Mouse (Mus musculus): ENCODE data around the gene Pwp2. TPM values are rescaled to one million over a fixed set of nuclear protein-coding genes. Genes with fewer than 3 reads are reported as not detected.

Pwp2 gene
- total and polyA plus RNA-seq, 3 experiments, result 49.6 to 91.5 (median 62.4) TPM

- TF ChIP-seq SMC3 (IDR thresholded peaks at IDR 0.05; ENCODE audit: low read depth, low read length) (no peak), NELFE (IDR thresholded peaks at IDR 0.05; ENCODE audit: low read depth, low read length) (peak; percentile 88), SIN3A (IDR thresholded peaks at IDR 0.05; ENCODE audit: low read length) (peak; percentile 66), CHD1 (IDR thresholded peaks at IDR 0.05; ENCODE audit: low read depth, low read length) (no peak), EP300 (IDR thresholded peaks at IDR 0.05; ENCODE audit: low read depth in 1 of 2, low read length in 2 of 2) (no peak), GATA1 (IDR thresholded peaks at IDR 0.05; ENCODE audit: low read depth, low read length) (no peak), HCFC1 (IDR thresholded peaks at IDR 0.05; ENCODE audit: low read depth, low read length) (peak; percentile 77; the same call in 1 of the 2 replicates), E2F4 (IDR thresholded peaks at IDR 0.05; ENCODE audit: borderline replicate concordance, low read depth, low read length) (no peak), KAT2A (conservative IDR thresholded peaks at IDR 0.05; ENCODE audit: low read depth, low read length) (no peak), USF1 (IDR thresholded peaks at IDR 0.05; ENCODE audit: low read depth, low read length) (no peak)
Observed at GRCm38 (mm10) chr10:78169281-78170042, 15.5 kb downstream of the Pwp2 start, which contains the start of gene D10Jhu81e (continued).

GRCm38 (mm10) chr10:78168792-78169191 lies 16.2 kb downstream of the Pwp2 start:
- Histone ChIP-seq H3K9me3 (replicated peaks; ENCODE audit: insufficient read depth, low read length) (no peaks in the 10 kb centered on the region), H3K27ac (ENCODE audit: control insufficient read depth, low read depth, low read length) (no peak overlapping the region), H3K27me3 (ENCODE audit: control insufficient read depth in 1 of 2, insufficient read depth in 2 of 2, low read length in 2 of 2) (no peaks in the 10 kb centered on the region), H3K36me3 (ENCODE audit: control insufficient read depth in 1 of 2, insufficient read depth in 2 of 2, low read length in 2 of 2) (peaks cover 0 to 9% of the 10 kb centered on the region in 2 experiments), H3K79me2 (ENCODE audit: control insufficient read depth, insufficient read depth, low read length, poor library complexity) (peaks cover 5% of the 10 kb centered on the region; the same call in 1 of the 2 replicates), H3K9ac (ENCODE audit: control insufficient read depth, low read depth, low read length, poor library complexity, severe bottlenecking) (peak overlapping the region; percentile 93), H3K4me1 (ENCODE audit: control insufficient read depth in 1 of 2, insufficient read depth in 2 of 2, low read length in 2 of 2) (peaks cover 0 to 16% of the 10 kb centered on the region in 2 experiments; a peak in 2 of 4 replicates), H3K4me3 (ENCODE audit: control insufficient read depth in 1 of 2, insufficient read depth in 1 of 2, low read depth in 2 of 2, low read length in 2 of 2) (peak overlapping the region; percentile 79 to 89)
- no peak for DNase-seq (ENCODE audit: low read depth, low spot score)
- TF ChIP-seq E2F4 (IDR thresholded peaks at IDR 0.05; ENCODE audit: borderline replicate concordance, low read depth, low read length) (no peak), ZC3H11A (IDR thresholded peaks at IDR 0.05; ENCODE audit: low read depth, low read length) (no peak), SIN3A (IDR thresholded peaks at IDR 0.05; ENCODE audit: low read length) (no peak)

GRCm38 (mm10) chr10:78167775-78168174 lies 17.2 kb downstream of the Pwp2 start:
- peak; percentile 76 for DNase-seq (ENCODE audit: low read depth, low spot score)
- Histone ChIP-seq H3K79me2 (ENCODE audit: control insufficient read depth, insufficient read depth, low read length, poor library complexity) (peaks cover 5% of the 10 kb centered on the region; the same call in 1 of the 2 replicates), H3K9ac (ENCODE audit: control insufficient read depth, low read depth, low read length, poor library complexity, severe bottlenecking) (no peak overlapping the region), H3K4me1 (ENCODE audit: control insufficient read depth in 1 of 2, insufficient read depth in 2 of 2, low read length in 2 of 2) (peaks cover 0 to 16% of the 10 kb centered on the region in 2 experiments; a peak in 2 of 4 replicates), H3K36me3 (ENCODE audit: control insufficient read depth in 1 of 2, insufficient read depth in 2 of 2, low read length in 2 of 2) (peaks cover 0 to 9% of the 10 kb centered on the region in 2 experiments), H3K27ac (ENCODE audit: control insufficient read depth, low read depth, low read length) (no peak overlapping the region), H3K27me3 (ENCODE audit: control insufficient read depth in 1 of 2, insufficient read depth in 2 of 2, low read length in 2 of 2) (no peaks in the 10 kb centered on the region), H3K4me3 (ENCODE audit: control insufficient read depth in 1 of 2, insufficient read depth in 1 of 2, low read depth in 2 of 2, low read length in 2 of 2) (no peak overlapping the region), H3K9me3 (replicated peaks; ENCODE audit: insufficient read depth, low read length) (no peaks in the 10 kb centered on the region)
- TF ChIP-seq JUND (IDR thresholded peaks at IDR 0.05; ENCODE audit: low read depth, low read length) (no peak), CHD2 (IDR thresholded peaks at IDR 0.05; ENCODE audit: low read length) (no peak), GATA1 (IDR thresholded peaks at IDR 0.05; ENCODE audit: low read depth, low read length) (peak; percentile 41; the same call in 1 of the 2 replicates), UBTF (IDR thresholded peaks at IDR 0.05; ENCODE audit: borderline replicate concordance, insufficient read depth, low read depth, low read length) (no peak), TBP (IDR thresholded peaks at IDR 0.05; ENCODE audit: low read depth, low read length) (peak; percentile 98)

Measured in MEL (cell line).